In the genomic region with DNA sequence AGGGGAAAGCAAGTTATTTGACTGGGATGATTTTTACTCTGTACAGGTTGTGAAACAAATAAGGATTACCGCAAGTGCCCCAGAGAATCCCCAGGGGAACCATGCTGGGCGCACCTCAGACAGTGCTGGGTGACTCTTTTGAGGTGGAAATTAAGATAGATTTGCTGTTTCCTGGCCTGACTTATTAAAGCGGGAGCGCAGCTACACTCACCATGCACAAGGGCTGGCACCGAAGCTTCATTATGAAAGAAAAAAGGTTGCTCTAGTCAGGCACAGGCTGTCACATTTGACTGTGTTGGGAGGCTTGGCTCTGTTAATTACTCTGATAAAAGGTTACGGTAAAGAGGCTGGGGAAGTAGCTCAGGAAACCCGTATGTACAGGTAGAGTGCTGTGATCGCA, we compare ENCODE assay signal across 10 mouse cellular contexts.
"Had no signal": no experiment of that assay in that cellular context is flagged by ENCODE, and none has a peak within 500 bp of the region (broad histone marks: within the 10 kb centered on the region; RNA-seq: fewer than 3 reads in every experiment).

No protein-coding gene starts in this region.

- DNase-seq: lung, adult 2 months; lung, postnatal 36 days; right cerebral cortex, postnatal 14 days; thymus, postnatal 36 days had no signal

- H3K4me2 ChIP-seq: liver, embryonic 11.5 days; liver, embryonic 15.5 days; stomach, embryonic 15.5 days had no signal

- H3K9me3 ChIP-seq: limb, embryonic 10.5 days; liver, embryonic 15.5 days; stomach, embryonic 15.5 days had no signal

- H3K4me3 ChIP-seq: left cerebral cortex, adult 2 months; limb, embryonic 10.5 days; liver, embryonic 15.5 days; stomach, embryonic 15.5 days had no signal

- H3K4me1 ChIP-seq: limb, embryonic 10.5 days; liver, embryonic 15.5 days had no signal

- H3K9ac ChIP-seq: liver, embryonic 15.5 days; stomach, embryonic 15.5 days had no signal

- ATAC-seq: lung, postnatal 0 days had no signal

- H3K36me3 ChIP-seq: limb, embryonic 10.5 days; liver, embryonic 15.5 days; stomach, embryonic 15.5 days had no signal

- H3K27me3 ChIP-seq: liver, embryonic 15.5 days; stomach, embryonic 15.5 days had no signal

- H3K27ac ChIP-seq: left cerebral cortex, adult 2 months; limb, embryonic 10.5 days; liver, embryonic 15.5 days; stomach, embryonic 15.5 days had no signal
